Mouse (Mus musculus): Measurements from ENCODE around the gene Hira.

- TF ChIP-seq TAL1 (IDR thresholded peaks at IDR 0.05; ENCODE audit: low read length) = no peak
- no peak for TF ChIP-seq GATA1 (IDR thresholded peaks at IDR 0.05; ENCODE audit: low read length)
Observed at GRCm38 (mm10) chr16:18896429-18896828, 19.6 kb downstream of the Hira start.

Measured in erythroblast, embryonic 14.5 days (primary cell).